Mouse (Mus musculus) heart, adult 2 months (tissue): ENCODE results near the gene Uhrf1.

Experiments used
- CTCF ChIP-seq: fragments of 200-600 bp; IDR thresholded peaks from 2 replicates; pipeline ENCODE4 v1.8.1; 2022; ENCODE audit warnings: antibody characterized with exemption, mild to moderate bottlenecking, moderate library complexity
- EP300 ChIP-seq: fragments of 200-500 bp; IDR thresholded peaks from 2 replicates; pipeline ENCODE4 v1.6.1; 2011; ENCODE audit warnings: low read depth, low read length, control low read depth; ENCODE audit not compliant: insufficient read depth

- TF ChIP-seq CTCF, result no peak
- TF ChIP-seq EP300, result no peak
Observed at GRCm38 (mm10) chr17:56348128-56348527, 45.0 kb downstream of the Uhrf1 start.
